Mouse (Mus musculus) CH12.LX (cell line): Measurements from ENCODE around the gene Gm17416. TPM values are rescaled to one million over a fixed set of nuclear protein-coding genes. Genes with fewer than 3 reads are reported as not detected.

Experiments used
- DNase-seq: peaks from one replicate; pipeline ENCODE4 v3.0.0-alpha.2; 2013; ENCODE audit errors: extremely low read depth
- H3K27ac ChIP-seq: 2 replicates; pipeline ENCODE4 v1.5.1; 2012; ENCODE audit warnings: low read depth, mild to moderate bottlenecking, control low read depth, moderate library complexity; ENCODE audit not compliant: insufficient read depth
- H3K27me3 ChIP-seq: replicated peaks from 2 replicates; pipeline ENCODE3; 2012; ENCODE audit warnings: inconsistent platforms
- H3K36me3 ChIP-seq, 2 experiments: replicated peaks in 1 of 2; 2 replicates each; pipeline versions ENCODE3 to v1.6.1; 2012; ENCODE audit warnings: inconsistent platforms in 1 of 2, low read length in 1 of 2, mild to moderate bottlenecking in 1 of 2, mixed read lengths in 1 of 2, moderate library complexity in 1 of 2; ENCODE audit not compliant: control insufficient read depth in 1 of 2, insufficient read depth in 1 of 2
- H3K4me1 ChIP-seq, 2 experiments: 2 replicates each; pipeline ENCODE4 v1.6.1; 2012; ENCODE audit warnings: inconsistent platforms in 1 of 2, moderate library complexity in 1 of 2; ENCODE audit not compliant: insufficient read depth in 2 of 2, control insufficient read depth in 1 of 2
- H3K4me2 ChIP-seq: 2 replicates; pipeline ENCODE4 v1.6.1; 2012; ENCODE audit warnings: low read depth, mild to moderate bottlenecking, control low read depth; ENCODE audit not compliant: poor library complexity, insufficient read depth, severe bottlenecking
- H3K4me3 ChIP-seq, 3 experiments: fragments of 150-350 bp in 1 of 3; sonication (generic) in 1 of 3; replicated peaks in 1 of 3; 2 replicates each; pipeline versions ENCODE3 to v1.5.1; 2011 to 2012; ENCODE audit warnings: low read depth in 2 of 3, low read length in 2 of 3, mild to moderate bottlenecking in 2 of 3, moderate library complexity in 2 of 3, control low read depth in 1 of 3, improper control_type of control experiment in 1 of 3, inconsistent platforms in 1 of 3, mixed read lengths in 1 of 3; ENCODE audit not compliant: poor library complexity in 1 of 3
- H3K79me2 ChIP-seq: replicated peaks from 2 replicates; pipeline ENCODE4 v1.6.1; 2012; ENCODE audit warnings: mild to moderate bottlenecking, moderate library complexity; ENCODE audit not compliant: control insufficient read depth, poor library complexity, insufficient read depth, severe bottlenecking; ENCODE audit errors: extremely low read depth
- H3K9ac ChIP-seq: 2 replicates; pipeline ENCODE4 v1.6.1; 2012; ENCODE audit warnings: low read depth, mild to moderate bottlenecking, control low read depth, moderate library complexity; ENCODE audit not compliant: insufficient read depth
- H3K9me3 ChIP-seq: replicated peaks from 2 replicates; pipeline ENCODE3; 2012; ENCODE audit warnings: low read length, inconsistent platforms, mixed read lengths
- BHLHE40 ChIP-seq: IDR thresholded peaks from 2 replicates; pipeline ENCODE4 v1.6.1; 2011; ENCODE audit warnings: mild to moderate bottlenecking, low read depth, low read length, improper control_type of control experiment
- CTCF ChIP-seq, 2 experiments: IDR thresholded peaks in 1 of 2; conservative IDR thresholded peaks in 1 of 2; 2 replicates each; pipeline ENCODE4 v1.5.1; 2011 to 2012; ENCODE audit warnings: low read depth in 2 of 2, low read length in 2 of 2, improper control_type of control experiment in 1 of 2, inconsistent platforms in 1 of 2, mild to moderate bottlenecking in 1 of 2, moderate library complexity in 1 of 2
- E2F4 ChIP-seq: IDR thresholded peaks from 2 replicates; pipeline ENCODE4 v1.6.1; 2011; ENCODE audit warnings: low read depth, low read length, improper control_type of control experiment; ENCODE audit not compliant: insufficient replicate concordance
- ELF1 ChIP-seq: IDR thresholded peaks from 2 replicates; pipeline ENCODE4 v1.6.1; 2014; ENCODE audit warnings: low read depth, mild to moderate bottlenecking, inconsistent platforms, low read length, improper control_type of control experiment
- EP300 ChIP-seq: IDR thresholded peaks from 2 replicates; pipeline ENCODE4 v1.6.1; 2011; ENCODE audit warnings: low read length, improper control_type of control experiment
- ETS1 ChIP-seq: conservative IDR thresholded peaks from 2 replicates; pipeline ENCODE4 v1.6.1; 2012; ENCODE audit warnings: low read depth, mild to moderate bottlenecking, inconsistent platforms, low read length, improper control_type of control experiment, moderate library complexity
- HCFC1 ChIP-seq: IDR thresholded peaks from 2 replicates; pipeline ENCODE4 v1.6.1; 2012; ENCODE audit warnings: low read depth, mild to moderate bottlenecking, inconsistent platforms, low read length, improper control_type of control experiment
- IRF4 ChIP-seq: IDR thresholded peaks from 2 replicates; pipeline ENCODE4 v1.6.1; 2014; ENCODE audit warnings: low read depth, mild to moderate bottlenecking, inconsistent platforms, low read length, improper control_type of control experiment
- JUND ChIP-seq: conservative IDR thresholded peaks from 2 replicates; pipeline ENCODE4 v1.6.1; 2011; ENCODE audit warnings: low read depth, low read length, improper control_type of control experiment
- MAZ ChIP-seq: IDR thresholded peaks from 2 replicates; pipeline ENCODE4 v1.6.1; 2012; ENCODE audit warnings: low read depth, mild to moderate bottlenecking, inconsistent platforms, low read length, improper control_type of control experiment, moderate library complexity
- MEF2A ChIP-seq: IDR thresholded peaks from 2 replicates; pipeline ENCODE4 v1.6.1; 2014; ENCODE audit warnings: low read depth, mild to moderate bottlenecking, inconsistent platforms, low read length, improper control_type of control experiment, borderline replicate concordance
- MXI1 ChIP-seq: IDR thresholded peaks from 2 replicates; pipeline ENCODE4 v1.6.1; 2011; ENCODE audit warnings: mild to moderate bottlenecking, low read depth, low read length, improper control_type of control experiment
- MYC ChIP-seq: IDR thresholded peaks from 2 replicates; pipeline ENCODE4 v1.6.1; 2011; ENCODE audit warnings: low read depth, mild to moderate bottlenecking, improper control_type of control experiment, low read length
- NELFE ChIP-seq: IDR thresholded peaks from 2 replicates; pipeline ENCODE4 v1.6.1; 2011; ENCODE audit warnings: low read depth, low read length, improper control_type of control experiment
- NRF1 ChIP-seq: IDR thresholded peaks from 2 replicates; pipeline ENCODE4 v1.6.1; 2014; ENCODE audit warnings: low read depth, mild to moderate bottlenecking, inconsistent platforms, low read length, improper control_type of control experiment, moderate library complexity
- RAD21 ChIP-seq: IDR thresholded peaks from 2 replicates; pipeline ENCODE4 v1.6.1; 2011; ENCODE audit warnings: low read depth, mild to moderate bottlenecking, low read length, improper control_type of control experiment, moderate library complexity
- SIN3A ChIP-seq: IDR thresholded peaks from 2 replicates; pipeline ENCODE4 v1.6.1; 2012; ENCODE audit warnings: low read length, improper control_type of control experiment, inconsistent platforms
- SMC3 ChIP-seq: IDR thresholded peaks from 2 replicates; pipeline ENCODE4 v1.6.1; 2011; ENCODE audit warnings: low read depth, low read length, improper control_type of control experiment
- TBP ChIP-seq: conservative IDR thresholded peaks from 2 replicates; pipeline ENCODE4 v1.6.1; 2011; ENCODE audit warnings: low read depth, low read length, improper control_type of control experiment
- USF1 ChIP-seq: IDR thresholded peaks from 2 replicates; pipeline ENCODE4 v1.6.1; 2014; ENCODE audit warnings: low read depth, mild to moderate bottlenecking, inconsistent platforms, low read length, improper control_type of control experiment
- ZC3H11A ChIP-seq: IDR thresholded peaks from 2 replicates; pipeline ENCODE4 v1.6.1; 2012; ENCODE audit warnings: low read depth, mild to moderate bottlenecking, inconsistent platforms, low read length, improper control_type of control experiment
- ZNF384 ChIP-seq: IDR thresholded peaks from 2 replicates; pipeline ENCODE4 v1.6.1; 2012; ENCODE audit warnings: low read depth, low read length, improper control_type of control experiment, inconsistent platforms
- dilution Hi-C: fragments of 300-500 bp; cut with MboI; formaldehyde crosslinking; loops from 2 replicates; pipeline ENCODE4 v1.14.3; 2020; ENCODE audit warnings: low sequenced_read_pairs; ENCODE audit not compliant: extremely low pct_unique_long_range_greater_than_20kb, extremely low pct_ligation_motif_present
- in situ Hi-C: fragments of 300-500 bp; cut with MboI; formaldehyde crosslinking; loops from 3 replicates; pipeline ENCODE4 v1.14.3; 2019; ENCODE audit warnings: low sequenced_read_pairs, low pct_ligation_motif_present, low pct_unique_long_range_greater_than_20kb, mixed read lengths
- polyA plus RNA-seq: library from polyadenylated mRNA; unstranded; fragments of >175 nt; gene quantifications from 2 replicates; pipeline ENCODE4 v1.2.1, GENCODE M21; 2012; ENCODE audit warnings: low read depth; ENCODE audit not compliant: insufficient read length
- total RNA-seq, 2 experiments: library from RNA; depleted of rRNA; stranded (reverse); fragments of 300-350 nt in 1 of 2; fragments of >200 nt in 1 of 2; gene quantifications; 2 replicates each; pipeline ENCODE4 v1.2.3; 2012 to 2014

The Gm17416 gene
- total and polyA plus RNA-seq, 3 experiments, result not detected

DNA sequence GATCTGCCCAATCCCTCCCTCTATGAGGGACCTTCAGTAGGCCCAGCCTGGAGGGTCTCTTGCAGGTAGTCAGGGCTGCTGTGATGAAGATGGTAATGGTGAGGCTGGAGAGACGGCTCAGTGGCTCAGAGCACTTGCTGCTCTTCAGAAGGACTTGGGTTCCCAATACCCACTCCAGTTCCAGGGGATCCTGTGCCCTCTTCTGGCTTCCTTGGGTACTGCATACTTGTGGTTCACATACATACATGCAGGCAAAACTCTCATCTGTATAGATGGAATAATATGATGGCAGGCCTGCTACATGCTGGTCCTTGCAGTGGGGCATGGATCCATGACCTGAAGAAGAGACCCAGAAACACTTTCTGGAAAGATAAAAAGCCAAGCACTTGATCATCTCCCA lies 39.6 kb downstream of the Gm17416 start:
- Histone ChIP-seq H3K36me3 (no peaks in the 10 kb centered on the region), H3K4me2 (no peak overlapping the region), H3K27ac (no peak overlapping the region), H3K79me2 (no peaks in the 10 kb centered on the region), H3K4me3 (no peak overlapping the region), H3K27me3 (peaks cover 12% of the 10 kb centered on the region), H3K9me3 (peaks cover 4% of the 10 kb centered on the region), H3K9ac (no peak overlapping the region), H3K4me1 (0 out of 4 replicates have a peak, but pooled peaks cover 0 to 2% of the 10 kb centered on the region in 2 experiments)
- in situ Hi-C loops (no loop called here), dilution Hi-C loops (no loop called here)
- no peak for DNase-seq
- TF ChIP-seq ETS1 (no peak), CTCF (conservative IDR thresholded peaks at IDR 0.05 in 1 of 2, IDR thresholded peaks at IDR 0.05 in 1 of 2; ENCODE audit: low read depth in 2 of 2, low read length in 2 of 2) (0 out of 4 replicates have a peak, but pooled peaks of 1 of the 2 experiments have one; percentile 15)

DNA sequence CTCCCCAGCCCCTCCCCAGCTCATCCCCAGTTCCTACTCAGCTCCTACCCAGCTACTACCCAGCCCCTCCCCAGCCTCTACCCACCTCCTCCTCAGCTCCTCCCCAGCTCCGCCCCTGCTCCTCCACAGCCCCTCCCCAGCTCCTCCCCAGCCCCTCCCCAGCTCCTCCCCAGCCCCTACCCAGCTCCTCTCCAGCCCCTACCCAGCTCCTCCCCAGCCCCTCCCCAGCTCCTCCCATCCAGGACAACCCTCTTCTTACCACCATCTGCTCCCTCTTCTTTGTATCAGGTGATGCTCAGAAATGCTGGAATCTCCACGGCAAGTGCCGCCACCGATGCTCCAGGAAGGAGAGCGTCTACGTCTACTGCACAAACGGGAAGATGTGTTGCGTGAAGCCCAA lies 43.1 kb downstream of the Gm17416 start:
- in situ Hi-C loops (no loop called here), dilution Hi-C loops (no loop called here)
- peaks cover 3 to 4% of the 10 kb centered on the region in 2 experiments; a peak in 1 of 4 replicates for H3K4me1 ChIP-seq
- no peaks in the 10 kb centered on the region for H3K36me3 ChIP-seq
- no peak for TF ChIP-seq HCFC1
- no peak for TF ChIP-seq NRF1
- TF ChIP-seq JUND, result no peak
- no peak for TF ChIP-seq IRF4
- no peak for TF ChIP-seq MXI1
- TF ChIP-seq ELF1, result no peak
- TF ChIP-seq ZNF384, result no peak
- no peak for TF ChIP-seq USF1
- H3K79me2 ChIP-seq, result no peaks in the 10 kb centered on the region
- H3K4me3 ChIP-seq, result no peak overlapping the region
- peaks cover 6% of the 10 kb centered on the region for H3K27me3 ChIP-seq
- peaks cover 4% of the 10 kb centered on the region for H3K9me3 ChIP-seq
- no peak overlapping the region for H3K9ac ChIP-seq
- no peak overlapping the region for H3K4me2 ChIP-seq
- DNase-seq, result no peak
- no peak overlapping the region for H3K27ac ChIP-seq

DNA sequence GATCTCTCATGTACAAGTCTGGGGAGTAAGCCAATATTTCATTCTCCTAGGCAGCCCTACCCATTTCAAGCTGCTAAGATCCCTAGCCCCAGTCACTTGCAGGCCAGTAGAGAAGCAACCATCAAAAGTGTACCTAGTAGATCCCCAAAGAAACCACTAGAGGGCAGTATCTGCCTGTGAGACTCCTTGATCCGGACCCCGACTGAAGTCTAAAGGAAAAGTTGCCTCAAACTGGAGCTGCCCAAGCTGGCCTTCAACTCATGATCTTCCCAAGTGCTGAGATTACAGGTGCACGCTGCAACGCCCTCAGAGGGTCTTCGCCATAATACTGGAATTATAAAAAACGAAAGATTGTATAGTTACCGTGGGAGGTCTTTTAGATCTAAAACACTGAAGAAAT lies 46.4 kb downstream of the Gm17416 start:
- peak; percentile 79 for DNase-seq
- Histone ChIP-seq H3K4me2 (no peak overlapping the region), H3K27me3 (peaks cover 2% of the 10 kb centered on the region), H3K27ac (no peak overlapping the region), H3K9me3 (no peaks in the 10 kb centered on the region), H3K9ac (no peak overlapping the region), H3K4me1 (peaks cover 5 to 14% of the 10 kb centered on the region in 2 experiments), H3K36me3 (no peaks in the 10 kb centered on the region), H3K79me2 (no peaks in the 10 kb centered on the region), H3K4me3 (no peak overlapping the region)
- in situ Hi-C loops (loop anchor here (5.0 kb wide), 2 partner anchors 52 to 217 kb away; partner anchors contain the start of genes Bcl2l1 and H13), dilution Hi-C loops (no loop called here)
- peak; percentile 51; the same call in 1 of the 2 replicates for TF ChIP-seq E2F4
- TF ChIP-seq TBP, result no peak
- TF ChIP-seq RAD21, result peak; percentile 100
- no peak for TF ChIP-seq HCFC1
- 0 out of 2 replicates have a peak, but pooled peaks have one; percentile 26 for TF ChIP-seq NRF1
- peak; percentile 60; the same call in 1 of the 2 replicates for TF ChIP-seq NELFE
- TF ChIP-seq SMC3, result peak; percentile 97
- no peak for TF ChIP-seq EP300
- TF ChIP-seq CTCF (conservative IDR thresholded peaks at IDR 0.05 in 1 of 2, IDR thresholded peaks at IDR 0.05 in 1 of 2; ENCODE audit: low read depth in 2 of 2, low read length in 2 of 2), result peak; percentile 79 to 98
- TF ChIP-seq MYC, result peak; percentile 61; the same call in 1 of the 2 replicates
- TF ChIP-seq BHLHE40, result no peak
- TF ChIP-seq JUND, result peak; percentile 56; the same call in 1 of the 2 replicates
- TF ChIP-seq MEF2A, result peak; percentile 42; the same call in 1 of the 2 replicates
- TF ChIP-seq MAZ, result peak; percentile 65; the same call in 1 of the 2 replicates
- peak; percentile 59; the same call in 1 of the 2 replicates for TF ChIP-seq SIN3A
- peak; percentile 89 for TF ChIP-seq ZC3H11A
